Mouse (Mus musculus) granulocyte monocyte progenitor cell, adult 5-6 weeks (primary cell): ENCODE measurements around the gene Prl8a9. TPM values are rescaled to one million over a fixed set of nuclear protein-coding genes. Genes with fewer than 3 reads are reported as not detected.

Experiments used
- ATAC-seq: replicated peaks from 2 replicates; pipeline ENCODE4 v1.8.0; 2016; ENCODE audit warnings: mild to moderate bottlenecking, moderate TSS enrichment, inconsistent platforms; ENCODE audit not compliant: poor library complexity, severe bottlenecking
- total RNA-seq, 2 experiments: library from RNA; stranded (forward) in 1 of 2; stranded (reverse) in 1 of 2; fragments of 200-712, 200-1000 nt in 1 of 2; fragments of >200 nt in 1 of 2; fragmentation: Nextera tagmentation in 1 of 2; gene quantifications; 2 replicates each; pipeline ENCODE4 v1.2.3; 2014 to 2017

Prl8a9 gene
- total RNA-seq (2014; fragmentation: Nextera tagmentation) (not detected in 2 replicates), total RNA-seq (2017) (not detected in 2 replicates)

DNA sequence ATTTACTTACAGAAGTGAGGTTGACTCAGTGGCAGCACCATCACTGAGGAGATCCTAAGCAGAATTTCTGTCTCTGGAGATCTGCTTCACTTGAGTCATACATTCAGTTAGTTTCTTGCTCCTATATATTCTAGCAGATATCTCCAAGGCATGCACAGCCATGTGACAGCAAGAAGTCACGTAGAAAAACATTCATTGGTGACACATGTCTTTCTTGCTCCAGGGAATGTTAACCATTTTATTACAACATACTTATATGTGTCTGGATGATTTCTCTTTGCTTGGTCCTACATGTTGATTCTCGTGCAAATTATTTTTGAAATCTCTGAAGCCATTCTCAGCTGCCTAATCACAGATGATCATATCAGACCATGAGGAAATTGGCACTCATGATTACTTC is at the start of gene Prl8a9:
Prl8a9 (minus strand) TSS at position 101 of the 400 bp plus-strand sequence.
- ATAC-seq, result no peak

- ATAC-seq, result no peak
These were observed 46.1 kb upstream of the Prl8a9 start, which contains the start of gene Prl7b1 for GRCm38 (mm10) chr13:27610482-27610881. TSS of gene Prl7b1 (minus strand) at chr13:27610582.

GRCm38 (mm10) chr13:27582071-27582470 is 17.7 kb upstream of the Prl8a9 start, which contains the start of gene Prl8a1:
TSS of gene Prl8a1 (minus strand) at chr13:27582171.
- ATAC-seq, result no peak

DNA sequence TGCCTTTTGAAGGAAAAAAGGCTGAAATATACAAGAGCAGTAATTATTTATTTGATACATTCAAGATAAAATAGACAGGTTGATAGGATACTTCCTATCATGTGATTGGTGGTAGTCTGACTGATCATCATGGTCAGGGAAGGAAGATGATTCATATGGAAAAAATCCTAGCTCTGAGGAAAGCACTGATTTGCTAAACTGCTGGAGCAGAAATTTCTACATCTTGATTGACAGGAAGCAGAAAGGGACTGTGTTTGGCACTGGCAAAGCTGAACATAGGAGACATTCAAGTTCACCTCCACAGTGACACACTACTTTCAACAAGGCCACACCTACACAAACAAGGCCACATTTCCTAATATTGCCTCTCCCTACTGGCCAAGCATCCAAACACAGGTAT is 11.1 kb downstream of the Prl8a9 start:
- ATAC-seq, result no peak

DNA sequence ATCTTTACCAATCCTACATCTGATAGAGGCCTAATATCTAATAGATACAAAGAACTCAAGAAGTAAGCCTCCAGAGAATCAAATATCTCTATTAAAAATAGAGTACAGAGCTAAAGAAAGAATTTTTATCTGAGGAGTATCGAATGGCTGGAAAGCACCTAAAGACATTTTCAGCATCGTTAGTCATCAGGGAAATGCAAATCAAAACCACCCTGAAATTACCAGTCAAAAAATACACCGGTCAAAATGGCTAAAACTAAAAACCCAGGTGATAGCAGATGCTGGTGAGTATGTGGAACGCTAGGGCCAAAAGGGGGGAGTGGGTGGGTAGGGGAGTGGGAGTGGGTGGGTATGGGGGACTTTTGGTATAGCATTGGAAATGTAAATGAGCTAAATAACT is 41.2 kb downstream of the Prl8a9 start:
- no peak for ATAC-seq

DNA sequence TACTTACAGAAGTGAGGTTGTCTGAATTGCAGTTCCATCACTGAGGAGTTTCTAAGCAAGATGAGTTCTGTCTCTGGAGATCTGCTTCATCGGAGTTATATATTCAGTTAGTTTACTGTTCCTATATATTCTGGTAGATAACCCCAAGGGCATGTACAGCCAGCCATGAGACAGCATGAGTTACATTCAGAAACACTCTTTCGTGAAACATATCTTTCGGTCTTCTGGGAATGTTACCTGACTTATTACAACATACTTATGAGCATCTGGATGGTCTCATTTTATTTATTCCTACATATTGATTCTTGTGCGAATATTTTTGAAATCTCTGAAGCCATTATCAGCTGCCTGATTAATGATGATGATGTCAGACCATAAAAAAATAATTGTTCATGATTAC is 51.3 kb downstream of the Prl8a9 start, which contains the start of gene Prl8a8:
Prl8a8 (minus strand) TSS at position 101 of the 400 bp plus-strand sequence.
- no peak for ATAC-seq

Other genes with a start within 250 kb of the Prl8a9 start
- not detected in 2 replicates for gene Prl8a2, start 218.9 kb downstream of the Prl8a9 start, total RNA-seq (2014; fragmentation: Nextera tagmentation)
- not detected in 2 replicates for gene Prl8a2, start 218.9 kb downstream of the Prl8a9 start, total RNA-seq (2017)
- gene Prl2b1, start 173.8 kb downstream of the Prl8a9 start, total RNA-seq (2014; fragmentation: Nextera tagmentation), result not detected in 2 replicates
- not detected in 2 replicates for gene Prl2b1, start 173.8 kb downstream of the Prl8a9 start, total RNA-seq (2017)
- gene Prl8a6, start 125.9 kb downstream of the Prl8a9 start, total RNA-seq (2014; fragmentation: Nextera tagmentation), result not detected in 2 replicates
- gene Prl8a6, start 125.9 kb downstream of the Prl8a9 start, total RNA-seq (2017), result not detected in 2 replicates
- not detected in 2 replicates for gene Prl8a8, start 51.4 kb downstream of the Prl8a9 start, total RNA-seq (2014; fragmentation: Nextera tagmentation)
- gene Prl8a8, start 51.4 kb downstream of the Prl8a9 start, total RNA-seq (2017), result not detected in 2 replicates
- not detected in 2 replicates for gene Prl8a1, start 17.6 kb upstream of the Prl8a9 start, total RNA-seq (2014; fragmentation: Nextera tagmentation)
- not detected in 2 replicates for gene Prl8a1, start 17.6 kb upstream of the Prl8a9 start, total RNA-seq (2017)
- gene Prl7b1, start 46.0 kb upstream of the Prl8a9 start, total RNA-seq (2014; fragmentation: Nextera tagmentation), result not detected in 2 replicates
- not detected in 2 replicates for gene Prl7b1, start 46.0 kb upstream of the Prl8a9 start, total RNA-seq (2017)
- not detected in 2 replicates for gene Prl7a1, start 77.9 kb upstream of the Prl8a9 start, total RNA-seq (2014; fragmentation: Nextera tagmentation)
- not detected in 2 replicates for gene Prl7a1, start 77.9 kb upstream of the Prl8a9 start, total RNA-seq (2017)
- gene Prl7a2, start 103.4 kb upstream of the Prl8a9 start, total RNA-seq (2014; fragmentation: Nextera tagmentation), result not detected in 2 replicates
- not detected in 2 replicates for gene Prl7a2, start 103.4 kb upstream of the Prl8a9 start, total RNA-seq (2017)
- not detected in 2 replicates for gene Prl7d1, start 152.1 kb upstream of the Prl8a9 start, total RNA-seq (2014; fragmentation: Nextera tagmentation)
- not detected in 2 replicates for gene Prl7d1, start 152.1 kb upstream of the Prl8a9 start, total RNA-seq (2017)
- not detected in 2 replicates for gene Prl7c1, start 216.2 kb upstream of the Prl8a9 start, total RNA-seq (2014; fragmentation: Nextera tagmentation)
- not detected in 2 replicates for gene Prl7c1, start 216.2 kb upstream of the Prl8a9 start, total RNA-seq (2017)
- not detected in 2 replicates for gene Prl2a1, start 237.0 kb upstream of the Prl8a9 start, total RNA-seq (2014; fragmentation: Nextera tagmentation)
- not detected in 2 replicates for gene Prl2a1, start 237.0 kb upstream of the Prl8a9 start, total RNA-seq (2017)